Mouse (Mus musculus) ES-Bruce4 (cell line): ENCODE measurements around the gene Borcs7. TPM values are rescaled to one million over a fixed set of nuclear protein-coding genes. Genes with fewer than 3 reads are reported as not detected.
"Not testable (repeated sequence)": the region's sequence is repeated elsewhere in the genome, so short reads cannot be mapped to it uniquely, and the experiment has no call there.

ENCODE experiments used
- H3K27ac ChIP-seq: 2 replicates; pipeline ENCODE4 v1.5.1; 2012; ENCODE audit warnings: low read length, inconsistent platforms; ENCODE audit not compliant: insufficient read depth
- H3K27me3 ChIP-seq: 2 replicates; pipeline ENCODE4 v1.6.1; 2012; ENCODE audit warnings: mild to moderate bottlenecking, low read length, inconsistent platforms; ENCODE audit not compliant: control insufficient read depth, poor library complexity, insufficient read depth, severe bottlenecking
- H3K36me3 ChIP-seq: 2 replicates; pipeline ENCODE4 v1.6.1; 2012; ENCODE audit warnings: inconsistent platforms, mild to moderate bottlenecking, low read length, moderate library complexity; ENCODE audit not compliant: control insufficient read depth, poor library complexity, insufficient read depth, severe bottlenecking
- H3K4me1 ChIP-seq: one replicate; pipeline ENCODE4 v1.8.1; 2011; ENCODE audit warnings: low read length; ENCODE audit not compliant: control insufficient read depth, insufficient read depth
- H3K4me3 ChIP-seq: 2 replicates; pipeline ENCODE4 v1.5.1; 2011; ENCODE audit warnings: low read depth, mild to moderate bottlenecking, low read length
- H3K9ac ChIP-seq: 2 replicates; pipeline ENCODE4 v1.6.1; 2012; ENCODE audit warnings: low read depth, mild to moderate bottlenecking, inconsistent platforms; ENCODE audit not compliant: poor library complexity, severe bottlenecking
- H3K9me3 ChIP-seq: replicated peaks from 2 replicates; pipeline ENCODE4 v1.6.1; 2012; ENCODE audit warnings: mild to moderate bottlenecking, low read length, inconsistent platforms; ENCODE audit not compliant: control insufficient read depth, poor library complexity, insufficient read depth, severe bottlenecking
- CTCF ChIP-seq: IDR thresholded peaks from one replicate; pipeline ENCODE4 v1.8.1; 2011; ENCODE audit warnings: low read depth, low read length
- EP300 ChIP-seq: IDR thresholded peaks from 2 replicates; pipeline ENCODE4 v1.6.1; 2011; ENCODE audit warnings: low read depth, low read length; ENCODE audit not compliant: insufficient read depth
- POLR2A ChIP-seq: IDR thresholded peaks from one replicate; pipeline ENCODE4 v1.8.1; 2011; ENCODE audit warnings: low read length; ENCODE audit not compliant: insufficient read depth
- polyA plus RNA-seq: library from polyadenylated mRNA; stranded (reverse); fragments of >200 nt; gene quantifications from 2 replicates; pipeline ENCODE4 v1.2.4, GENCODE M21; 2011; ENCODE audit warnings: low read depth; ENCODE audit not compliant: missing spikeins, insufficient read depth, insufficient read length

Gene Borcs7
- polyA plus RNA-seq, 1 experiment: 2.5 TPM

DNA sequence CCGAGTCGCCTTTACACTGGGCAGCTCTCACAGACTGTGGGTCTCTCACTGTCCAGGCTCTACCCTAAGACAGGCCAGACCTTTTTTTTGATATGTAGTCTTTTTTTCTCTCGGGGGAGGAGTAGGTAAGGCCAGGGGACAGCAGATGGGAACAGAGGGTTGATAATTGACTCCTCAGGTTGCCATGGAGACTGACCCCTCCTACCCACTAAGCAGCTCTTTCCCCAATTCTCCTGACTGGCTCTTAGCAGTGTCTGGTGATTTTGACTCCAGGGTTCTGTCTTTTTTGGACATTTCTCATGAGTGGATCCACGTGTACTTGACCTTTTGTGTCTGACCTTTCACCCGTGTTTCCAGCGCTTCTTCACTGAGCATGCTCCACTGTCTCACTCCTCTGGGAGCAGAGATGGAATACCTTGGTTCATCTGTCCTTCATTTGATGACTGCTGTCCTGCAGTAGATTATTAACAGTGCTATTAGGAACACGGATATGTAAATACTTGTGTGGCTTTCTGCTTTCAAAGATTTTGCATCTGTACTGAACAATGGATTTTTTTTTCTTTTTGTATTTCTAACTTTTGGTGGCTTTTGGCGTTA, 37.5 kb downstream of the Borcs7 start:
- TF ChIP-seq POLR2A: no peak
- no peak for TF ChIP-seq EP300
- no peak for TF ChIP-seq CTCF
- no peak overlapping the region for H3K4me3 ChIP-seq
- H3K27me3 ChIP-seq: no peaks in the 10 kb centered on the region
- H3K27ac ChIP-seq: no peak overlapping the region
- no peaks in the 10 kb centered on the region for H3K36me3 ChIP-seq
- H3K9ac ChIP-seq: no peak overlapping the region
- no peaks in the 10 kb centered on the region for H3K4me1 ChIP-seq
- no peaks in the 10 kb centered on the region for H3K9me3 ChIP-seq

DNA sequence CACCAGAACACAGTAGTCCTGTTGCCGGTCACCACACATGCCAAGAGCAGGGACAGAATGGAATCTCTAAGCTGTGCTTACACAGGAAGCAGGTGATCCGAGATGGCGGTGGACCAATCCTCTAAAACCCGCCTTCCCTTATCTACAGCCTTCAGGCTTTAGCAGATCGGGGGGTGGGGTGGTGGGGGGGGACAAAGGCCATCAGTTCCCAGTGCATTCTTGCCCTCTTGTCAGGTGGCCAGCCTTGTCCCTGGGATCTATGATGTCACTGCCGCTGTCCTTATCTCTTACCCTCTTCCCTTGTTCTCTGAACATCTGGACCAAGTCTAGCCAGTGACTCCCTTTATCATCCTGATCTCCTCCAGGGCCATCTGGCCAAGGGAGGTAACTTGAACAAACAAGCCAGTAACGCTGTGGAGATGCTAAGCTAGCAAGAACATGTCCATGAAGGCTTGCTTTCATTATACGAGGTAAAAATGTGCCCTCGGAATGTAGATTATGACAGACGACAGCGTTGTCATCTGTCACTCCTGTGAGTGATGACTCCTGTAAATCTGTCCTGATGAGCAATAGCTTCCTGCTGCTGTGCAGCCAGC, 38.3 kb downstream of the Borcs7 start:
- H3K9ac ChIP-seq: no peak overlapping the region
- TF ChIP-seq EP300 (no peak), CTCF (no peak), POLR2A (no peak)
- no peaks in the 10 kb centered on the region for H3K36me3 ChIP-seq
- no peaks in the 10 kb centered on the region for H3K9me3 ChIP-seq
- H3K4me1 ChIP-seq: no peaks in the 10 kb centered on the region
- H3K27me3 ChIP-seq: no peaks in the 10 kb centered on the region
- H3K4me3 ChIP-seq: no peak overlapping the region
- no peak overlapping the region for H3K27ac ChIP-seq

DNA sequence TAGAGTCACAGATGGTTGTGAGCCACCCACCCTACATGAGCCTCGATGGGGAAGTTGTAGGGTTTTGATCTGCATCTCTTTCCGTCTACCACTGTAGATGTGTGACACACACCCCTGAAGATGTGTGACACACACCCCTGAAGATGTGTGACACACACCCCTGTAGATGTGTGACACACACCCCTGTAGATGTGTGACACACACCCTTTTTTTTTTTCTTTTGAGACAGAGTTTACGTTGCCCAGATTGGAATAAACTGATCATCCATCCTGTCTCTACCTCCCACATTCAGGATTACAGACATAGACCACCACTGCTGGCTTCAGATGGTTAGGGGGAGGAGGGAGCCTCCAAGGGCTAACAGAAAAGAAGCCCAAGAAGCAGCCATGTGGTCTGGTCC, 39.2 kb downstream of the Borcs7 start:
- TF ChIP-seq CTCF (no peak), POLR2A (no peak), EP300 (no peak)
- Histone ChIP-seq H3K27ac (no peak overlapping the region), H3K9me3 (no peaks in the 10 kb centered on the region), H3K36me3 (no peaks in the 10 kb centered on the region), H3K4me3 (no peak overlapping the region), H3K4me1 (no peaks in the 10 kb centered on the region), H3K9ac (no peak overlapping the region), H3K27me3 (no peaks in the 10 kb centered on the region)

DNA sequence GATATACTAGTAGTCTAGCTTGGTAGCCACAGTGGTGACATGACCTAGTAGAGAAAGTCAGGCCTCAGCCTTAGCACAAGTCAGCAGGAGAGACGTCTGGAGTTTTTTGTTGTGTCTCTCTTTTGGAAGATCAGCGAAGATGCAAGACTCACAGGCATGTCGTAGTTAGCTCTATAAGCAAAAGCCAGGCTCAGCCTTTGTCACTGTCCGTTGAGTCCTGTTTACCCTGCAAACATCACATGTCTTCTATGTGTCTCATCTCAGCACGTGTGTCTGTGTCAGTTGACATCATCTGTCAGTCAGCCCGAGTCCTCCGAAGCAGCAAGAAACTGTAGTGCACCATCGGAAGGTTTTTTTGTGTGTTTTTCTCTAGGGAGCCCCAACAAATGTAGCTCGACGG, 41.6 kb downstream of the Borcs7 start:
- H3K4me1 ChIP-seq: no peaks in the 10 kb centered on the region
- no peaks in the 10 kb centered on the region for H3K27me3 ChIP-seq
- no peak overlapping the region for H3K4me3 ChIP-seq
- no peak for TF ChIP-seq POLR2A
- TF ChIP-seq CTCF: no peak
- TF ChIP-seq EP300: no peak
- no peak overlapping the region for H3K9ac ChIP-seq
- no peak overlapping the region for H3K27ac ChIP-seq
- H3K36me3 ChIP-seq: no peaks in the 10 kb centered on the region
- no peaks in the 10 kb centered on the region for H3K9me3 ChIP-seq

DNA sequence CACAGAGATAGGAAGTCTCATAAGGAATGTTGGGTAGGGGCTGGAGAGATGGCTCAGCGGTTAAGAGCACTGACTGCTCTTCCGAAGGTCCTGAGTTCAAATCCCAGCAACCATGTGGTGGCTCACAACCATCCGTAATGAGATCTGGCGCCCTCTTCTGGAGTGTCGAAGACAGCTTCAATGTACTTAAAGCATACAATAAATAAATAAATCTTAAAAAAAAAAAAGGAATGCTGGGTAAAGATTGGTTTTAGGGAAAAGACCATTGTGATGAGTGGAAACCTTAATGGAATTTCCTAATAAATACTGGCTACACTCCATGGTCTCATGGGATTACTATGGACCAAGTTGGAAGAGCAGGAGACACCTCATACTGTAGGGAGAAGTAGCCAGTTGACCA, 43.0 kb downstream of the Borcs7 start:
- H3K4me3 ChIP-seq, H3K27me3 ChIP-seq, H3K4me1 ChIP-seq, H3K27ac ChIP-seq, H3K9ac ChIP-seq, H3K9me3 ChIP-seq, H3K36me3 ChIP-seq: not testable (repeated sequence)

DNA sequence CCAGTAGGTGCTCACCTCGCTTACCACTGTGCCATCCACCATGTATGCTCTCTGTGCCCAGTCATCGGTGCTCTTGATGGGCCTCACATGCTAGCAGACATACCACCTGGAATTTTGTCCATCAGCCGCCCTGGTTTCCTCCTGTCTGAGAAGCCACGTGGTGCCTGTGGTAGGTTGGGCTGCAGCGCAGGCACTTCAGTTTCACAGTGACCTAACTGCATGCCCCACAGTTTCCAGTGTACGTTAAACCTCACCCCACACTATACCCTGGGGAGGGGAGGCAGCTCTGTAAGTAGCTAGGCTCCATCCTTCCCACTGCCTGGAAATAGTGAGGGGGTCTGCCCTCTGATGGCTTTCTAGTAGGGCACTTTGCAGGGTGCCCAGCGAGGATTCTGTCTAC, 43.9 kb downstream of the Borcs7 start:
- H3K9ac ChIP-seq: no peak overlapping the region
- no peaks in the 10 kb centered on the region for H3K4me1 ChIP-seq
- H3K4me3 ChIP-seq: no peak overlapping the region
- no peak for TF ChIP-seq EP300
- TF ChIP-seq CTCF: no peak
- TF ChIP-seq POLR2A: no peak
- no peaks in the 10 kb centered on the region for H3K27me3 ChIP-seq
- no peaks in the 10 kb centered on the region for H3K36me3 ChIP-seq
- H3K9me3 ChIP-seq: no peaks in the 10 kb centered on the region
- no peak overlapping the region for H3K27ac ChIP-seq
